9 mouse cellular contexts compared by ENCODE assay signal in the genomic region with DNA sequence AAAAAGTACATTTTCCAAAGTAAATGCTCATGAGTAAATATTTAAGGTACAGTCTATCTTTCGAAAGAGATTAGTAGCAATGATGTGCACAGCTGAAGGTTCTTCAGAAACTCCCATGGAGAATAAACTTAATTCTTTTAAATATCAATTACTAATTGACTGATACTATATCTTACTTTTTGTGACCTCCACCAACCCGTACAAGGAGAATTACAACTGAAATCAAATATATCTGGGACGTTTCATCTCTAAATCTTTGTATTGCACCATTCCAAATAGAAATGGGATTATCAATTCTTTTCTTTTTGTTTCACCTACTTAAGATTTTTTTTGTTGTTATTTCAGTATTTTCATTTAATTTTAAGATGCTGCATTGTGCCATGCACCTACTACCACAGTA. TPM values are rescaled to one million over a fixed set of nuclear protein-coding genes. Genes with fewer than 3 reads are reported as not detected.
"Had no signal": no experiment of that assay in that cellular context is flagged by ENCODE, and none has a peak within 500 bp of the region (broad histone marks: within the 10 kb centered on the region; RNA-seq: fewer than 3 reads in every experiment).

A gene (minus strand): TSS at position 101 of the 400 bp plus-strand sequence.

RNA-seq across cellular contexts. Expression of the gene that starts here (rescaled TPM):
- polyA plus RNA-seq: lung, adult 2 months; lung, postnatal 0 days; macrophage; midbrain, embryonic 11.5 days; midbrain, postnatal 0 days; neural tube, embryonic 12.5 days; neural tube, embryonic 14.5 days; stomach, embryonic 14.5 days; thymus, postnatal 0 days had no signal
